Mouse (Mus musculus): ENCODE data around the gene Stag1. TPM values are rescaled to one million over a fixed set of nuclear protein-coding genes. Genes with fewer than 3 reads are reported as not detected.

The Stag1 gene
- total RNA-seq, 2 experiments from 2014 or later = 26.1 to 28.4 TPM

DNA sequence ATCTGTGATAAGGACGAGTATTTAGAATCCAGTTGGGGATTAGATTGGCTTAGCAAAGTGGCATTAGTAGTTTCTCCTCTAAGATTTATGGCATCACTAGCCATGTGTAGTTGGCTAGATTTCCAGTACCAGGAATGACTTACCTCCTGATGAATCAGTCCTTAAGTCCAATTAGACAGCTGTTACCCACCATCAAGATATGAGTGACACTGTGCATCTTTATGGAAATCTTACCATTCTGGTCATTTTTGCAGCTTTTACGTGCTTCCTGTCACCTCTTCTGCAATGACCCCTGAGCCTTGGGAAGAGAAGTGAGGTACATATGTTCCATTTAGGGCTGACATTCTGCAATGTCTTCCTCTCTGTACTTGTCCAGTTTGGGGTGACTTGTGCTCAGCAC lies 28.7 kb downstream of the Stag1 start:
- intact Hi-C loops (cut with DNase I) = no loop called here
- Histone ChIP-seq H3K4me3 (no peak overlapping the region), H3K27ac (no peak overlapping the region)
- TF ChIP-seq CTCF (IDR thresholded peaks at IDR 0.05) = no peak
- no peak for DNase-seq

DNA sequence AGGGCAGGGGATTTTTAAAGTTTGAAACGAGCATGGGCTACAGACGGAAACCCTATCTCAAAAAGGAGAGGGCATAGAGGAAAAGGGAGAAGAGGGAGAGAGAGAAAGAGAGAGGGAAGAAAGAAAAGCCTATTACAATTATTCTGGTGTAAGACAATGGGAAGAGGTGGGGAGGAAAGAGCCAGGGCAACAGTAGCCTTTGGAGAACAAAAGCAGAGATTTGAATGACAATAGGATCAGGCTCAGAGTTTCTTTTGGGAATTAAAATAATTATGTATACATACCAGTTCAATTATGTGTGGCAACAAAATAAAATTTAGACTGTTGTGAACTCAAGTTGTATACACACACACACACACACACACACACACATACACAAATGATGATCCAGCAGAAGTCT lies 43.2 kb downstream of the Stag1 start:
- Histone ChIP-seq H3K27ac (no peak overlapping the region), H3K4me3 (no peak overlapping the region)
- intact Hi-C loops (cut with DNase I) = loop anchor here (5.0 to 10.0 kb wide), 2 partner anchors 124 to 432 kb away; partner anchors contain the start of gene Msl2
- TF ChIP-seq CTCF (IDR thresholded peaks at IDR 0.05) = no peak
- DNase-seq = no peak

DNA sequence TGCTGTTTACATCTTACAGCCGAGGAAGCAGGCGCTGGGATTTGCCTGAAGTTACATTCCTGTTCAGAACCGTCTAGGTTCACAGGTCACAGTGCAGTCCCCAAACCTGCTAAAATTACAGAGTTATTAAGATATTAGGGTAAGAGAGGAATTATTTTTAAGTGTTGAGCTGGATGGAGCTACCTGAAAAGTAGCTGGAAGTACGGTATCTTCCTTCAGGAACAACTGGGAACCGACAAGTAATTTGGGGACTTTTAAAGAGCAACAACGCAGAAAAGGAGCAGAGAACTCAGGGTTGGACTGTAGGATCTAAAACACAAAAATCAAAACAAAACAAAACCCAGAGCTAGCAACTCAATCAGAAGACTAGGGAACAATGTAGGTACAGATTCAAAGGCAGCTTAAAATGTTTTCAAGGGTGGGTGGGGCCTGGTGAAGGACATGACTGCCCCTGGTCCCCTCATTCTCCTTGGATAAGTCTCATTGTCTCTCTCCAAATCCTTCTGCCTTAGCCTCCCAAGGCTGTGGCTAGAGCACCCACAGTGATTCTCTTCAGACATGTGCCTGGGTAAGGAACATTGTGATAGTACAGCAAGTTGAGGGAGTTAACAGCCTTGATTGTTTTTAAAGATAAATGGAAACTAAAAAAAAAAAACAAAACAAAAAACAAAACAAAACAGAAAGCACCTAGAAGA lies 43.9 kb downstream of the Stag1 start:
- TF ChIP-seq CTCF (IDR thresholded peaks at IDR 0.05) = no peak
- Histone ChIP-seq H3K4me3 (peak overlapping the region; percentile 75), H3K27ac (peak overlapping the region; percentile 97)
- intact Hi-C loops (cut with DNase I) = loop anchor here (1.0 to 10.0 kb wide), 5 partner anchors 95 to 431 kb away; partner anchors contain the start of genes Msl2 and Nck1
- no peak for DNase-seq

DNA sequence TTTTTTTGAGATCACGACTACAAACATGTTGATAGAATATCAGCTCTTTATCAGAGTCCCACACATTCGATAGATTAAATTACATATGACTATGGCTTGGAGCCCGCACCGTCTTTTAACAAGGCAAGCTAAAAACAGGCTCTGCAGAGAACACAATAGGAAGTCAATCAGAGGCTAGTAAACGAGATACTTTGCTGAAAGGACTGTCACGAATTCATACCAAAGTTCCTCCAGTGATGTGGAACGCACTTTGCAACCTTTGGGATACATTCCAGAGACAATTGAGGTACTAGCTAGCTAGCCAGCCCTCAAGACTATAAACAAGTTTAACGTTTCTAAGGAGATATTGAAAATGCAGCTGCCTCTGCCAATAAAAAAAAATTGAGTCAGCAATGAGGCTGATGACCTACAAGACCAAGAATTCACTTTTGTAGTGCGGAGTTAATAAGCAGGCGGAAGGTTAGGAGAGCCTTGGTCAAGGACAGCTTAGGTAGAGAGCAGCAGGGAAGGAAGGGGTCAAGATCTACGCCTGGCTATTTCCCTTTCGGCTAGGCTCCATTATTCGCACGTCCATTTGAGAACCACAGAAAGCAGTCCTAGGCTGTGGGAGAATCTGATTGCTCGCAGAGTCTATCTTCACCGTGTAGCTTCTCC lies 44.7 kb downstream of the Stag1 start:
- peak overlapping the region; percentile 75 for H3K4me3 ChIP-seq
- DNase-seq = no peak
- H3K27ac ChIP-seq = peak overlapping the region; percentile 97
- intact Hi-C loops (cut with DNase I) = loop anchor here (1.0 to 10.0 kb wide), 5 partner anchors 96 to 430 kb away; partner anchors contain the start of genes Msl2 and Nck1
- no peak for TF ChIP-seq CTCF (IDR thresholded peaks at IDR 0.05)

DNA sequence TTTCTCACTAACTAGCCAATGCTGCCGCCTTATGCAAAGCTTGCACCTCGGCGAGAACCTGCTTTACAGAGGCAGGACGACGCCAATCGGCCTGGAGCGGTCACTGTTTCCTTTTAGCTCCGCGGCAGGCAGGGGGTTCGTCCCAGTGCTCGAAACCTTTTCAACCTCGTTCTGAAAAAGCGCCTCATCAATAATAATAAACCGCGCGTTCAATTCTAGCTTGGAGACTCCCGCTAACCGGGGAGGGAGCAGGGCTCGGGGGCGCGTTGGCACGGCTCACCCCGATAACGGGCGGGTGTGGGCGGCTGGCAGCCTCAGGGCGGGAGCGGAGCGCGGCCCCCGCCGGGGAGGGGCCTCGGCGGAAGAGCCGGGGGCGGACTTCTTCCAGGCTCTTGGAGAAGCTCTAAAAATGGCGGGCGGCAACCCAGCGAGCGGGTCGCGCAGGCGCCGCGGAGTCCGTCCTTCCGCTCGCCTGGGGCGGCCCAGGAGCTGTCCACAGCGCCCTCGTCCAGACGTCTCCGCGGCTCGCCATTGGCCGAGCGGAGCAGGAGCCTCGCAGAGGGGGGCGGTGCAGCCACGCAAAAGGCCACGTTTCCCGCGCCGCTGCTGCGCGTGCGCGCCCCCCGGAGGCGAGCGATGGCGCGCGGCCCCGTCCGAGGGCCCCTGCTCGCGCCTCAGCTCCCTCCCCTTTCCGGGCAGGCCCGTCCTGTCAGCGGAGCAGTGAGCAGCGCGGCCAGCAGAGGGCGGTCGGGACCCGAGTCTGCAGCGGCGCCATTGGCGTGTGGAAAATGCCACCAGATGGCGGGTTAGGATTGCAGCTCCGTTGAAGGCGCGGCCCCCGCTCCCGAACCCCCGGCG lies 45.5 kb downstream of the Stag1 start:
- intact Hi-C loops (cut with DNase I) = loop anchor here (1.0 to 10.0 kb wide), 6 partner anchors 96 to 429 kb away; partner anchors contain the start of genes Msl2 and Nck1
- Histone ChIP-seq H3K4me3 (peak overlapping the region; percentile 75), H3K27ac (peak overlapping the region; percentile 97)
- DNase-seq = peak; percentile 100
- TF ChIP-seq CTCF (IDR thresholded peaks at IDR 0.05) = peak; percentile 44

DNA sequence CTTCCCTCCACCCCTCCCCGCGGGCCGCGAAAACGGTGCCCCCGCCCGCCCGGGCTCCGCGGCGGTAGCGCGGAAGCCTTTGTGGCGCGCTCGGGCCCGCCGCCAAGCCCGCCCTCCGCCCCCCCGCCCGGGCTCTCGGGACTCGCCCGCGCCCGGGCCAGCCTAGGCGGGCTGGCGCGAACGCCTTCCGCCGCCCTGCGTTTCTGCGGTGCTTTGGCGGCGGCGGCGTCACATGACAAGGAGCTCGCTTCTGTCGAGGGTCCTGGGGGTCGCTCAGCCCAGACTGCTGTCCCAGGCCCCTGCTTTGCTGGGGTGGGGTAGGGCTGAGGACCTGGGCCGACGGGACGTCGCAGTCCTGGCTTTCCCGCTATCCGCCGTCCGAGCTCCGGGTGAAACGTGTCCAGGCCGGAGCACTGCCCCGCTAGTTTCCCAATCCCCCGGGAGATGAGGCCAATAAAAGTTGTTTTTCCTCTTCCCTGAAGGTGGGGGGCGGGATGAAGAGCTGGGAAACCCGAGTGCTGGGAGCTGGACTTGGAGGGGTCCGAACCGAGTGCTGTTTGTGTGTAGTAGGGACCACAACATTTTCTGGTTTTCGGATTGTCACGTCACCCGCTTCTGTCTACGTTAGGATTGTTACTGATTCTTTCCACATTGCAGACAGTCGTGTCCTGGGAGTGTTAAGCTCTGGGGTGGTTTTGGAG lies 46.6 kb downstream of the Stag1 start:
- peak overlapping the region; percentile 97 for H3K27ac ChIP-seq
- TF ChIP-seq CTCF (IDR thresholded peaks at IDR 0.05) = no peak
- H3K4me3 ChIP-seq = peak overlapping the region; percentile 75
- intact Hi-C loops (cut with DNase I) = loop anchor here (5.0 to 10.0 kb wide), 2 partner anchors 121 to 428 kb away; partner anchors contain the start of gene Msl2
- peak; percentile 88 for DNase-seq

DNA sequence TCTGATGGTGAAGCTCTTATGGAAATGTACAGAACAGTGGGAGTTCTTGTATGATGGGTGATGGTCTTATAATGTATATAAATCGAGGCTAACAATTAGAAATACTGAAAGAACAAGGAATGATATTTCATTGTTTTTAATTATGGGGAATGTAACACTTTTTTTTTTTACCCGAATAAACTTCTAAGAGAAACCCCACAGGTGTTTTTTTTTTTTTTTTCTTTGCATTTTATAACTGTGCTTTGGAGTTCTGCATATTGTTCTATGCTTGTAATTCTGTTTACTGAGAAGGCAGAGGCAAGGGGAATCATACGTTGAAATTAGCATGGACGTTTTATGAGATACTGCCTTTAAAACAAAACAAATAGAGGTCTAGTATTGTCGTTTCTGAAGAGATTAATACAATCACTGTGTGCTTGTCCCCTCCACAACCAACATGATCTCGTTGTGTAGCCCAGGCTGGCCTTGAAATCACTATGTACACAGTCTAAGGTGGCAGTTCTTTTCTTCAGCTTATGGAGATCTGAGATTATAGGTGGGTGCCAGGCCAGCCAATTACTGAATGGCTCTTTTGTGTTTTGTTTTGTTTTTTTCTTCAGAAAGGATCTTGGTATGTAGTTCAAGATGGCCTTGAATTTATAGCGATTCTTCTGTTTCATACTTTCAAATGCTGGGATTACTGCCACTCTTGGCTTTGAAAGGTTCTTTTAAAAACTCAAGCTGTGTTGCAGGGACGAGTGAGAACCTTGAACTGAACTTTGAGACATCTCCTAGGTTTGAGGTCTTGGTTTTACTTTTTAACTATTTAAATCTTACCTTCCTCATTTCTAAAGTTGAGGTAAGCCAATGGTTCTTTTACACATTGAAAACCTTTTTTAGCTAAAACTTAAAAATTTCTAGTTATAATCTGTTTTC lies 47.7 kb downstream of the Stag1 start:
- H3K4me3 ChIP-seq = peak overlapping the region; percentile 75
- TF ChIP-seq CTCF (IDR thresholded peaks at IDR 0.05) = no peak
- peak overlapping the region; percentile 97 for H3K27ac ChIP-seq
- intact Hi-C loops (cut with DNase I) = loop anchor here (10.0 kb wide), 1 partner anchor 120 kb away; no protein-coding TSS in a partner anchor
- DNase-seq = no peak

DNA sequence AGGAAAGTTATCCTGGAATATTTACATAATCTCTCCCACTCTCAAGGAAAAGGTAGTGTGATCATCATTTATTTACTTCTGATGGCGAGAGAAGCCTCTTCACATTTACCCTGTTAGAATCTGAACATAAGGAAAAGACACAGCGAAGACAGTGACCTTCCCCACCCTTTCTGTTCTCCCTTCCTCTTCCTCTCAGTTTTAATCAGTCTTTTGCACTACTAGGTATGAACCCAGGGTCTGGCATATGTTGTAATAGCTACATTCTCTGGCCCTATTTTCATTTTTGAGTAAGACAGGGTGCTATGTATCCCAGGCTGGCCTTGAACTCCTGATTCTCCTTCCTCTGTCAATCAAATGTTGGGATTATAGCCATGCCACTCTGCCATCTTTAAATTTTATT lies 48.7 kb downstream of the Stag1 start:
- peak overlapping the region; percentile 28; the same call in 1 of the 2 replicates for H3K27ac ChIP-seq
- no peak overlapping the region for H3K4me3 ChIP-seq
- no peak for DNase-seq
- TF ChIP-seq CTCF (IDR thresholded peaks at IDR 0.05) = no peak
- intact Hi-C loops (cut with DNase I) = loop anchor here (10.0 kb wide), 1 partner anchor 119 kb away; no protein-coding TSS in a partner anchor

DNA sequence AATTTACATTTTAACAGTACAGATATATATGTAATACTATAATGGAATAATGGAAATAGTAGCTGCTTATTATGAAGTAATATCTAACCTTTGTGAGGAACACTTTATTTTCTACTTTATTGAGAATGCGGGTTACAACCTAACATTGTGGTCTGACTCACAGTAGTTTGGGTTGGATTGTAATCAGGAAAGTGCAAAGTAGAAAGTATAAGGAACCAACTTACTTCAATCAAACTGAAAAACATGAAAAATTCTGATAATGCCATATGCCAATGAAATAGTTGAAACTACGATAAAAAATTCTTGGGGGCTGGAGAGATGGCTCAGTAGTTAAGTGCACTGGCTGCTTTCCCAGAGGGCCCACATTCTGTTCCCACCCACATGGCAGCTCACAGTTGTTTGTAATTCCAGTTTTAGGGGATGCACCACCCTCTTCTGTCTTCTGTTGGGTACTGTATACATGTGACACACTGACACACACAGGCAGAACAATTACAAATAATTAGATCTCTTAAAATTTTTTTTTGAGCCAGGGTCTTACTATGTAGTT lies 50.3 kb downstream of the Stag1 start:
- TF ChIP-seq CTCF (IDR thresholded peaks at IDR 0.05) = no peak
- Histone ChIP-seq H3K27ac (no peak overlapping the region), H3K4me3 (no peak overlapping the region)
- no peak for DNase-seq
- intact Hi-C loops (cut with DNase I) = loop anchor here (10.0 kb wide), 1 partner anchor 117 kb away; no protein-coding TSS in a partner anchor

DNA sequence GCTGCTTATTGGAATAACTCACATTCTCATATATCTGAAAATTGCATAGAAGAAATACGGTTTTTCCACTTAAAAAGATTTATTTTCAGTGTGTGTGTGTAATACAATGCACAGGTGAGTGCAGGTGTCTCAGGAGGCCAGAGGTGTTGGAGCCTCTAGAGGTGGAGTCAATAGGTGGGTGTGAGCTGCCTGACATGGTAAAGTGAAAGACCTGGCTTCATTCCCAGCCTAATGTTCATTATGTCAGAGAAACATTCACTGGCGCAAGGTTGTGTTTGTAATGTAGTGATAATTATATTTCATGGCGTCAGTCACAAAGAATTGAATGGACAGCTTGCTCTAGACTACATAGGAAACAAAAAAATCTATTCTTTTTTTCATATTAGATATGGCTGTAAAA lies 56.5 kb downstream of the Stag1 start:
- TF ChIP-seq CTCF (IDR thresholded peaks at IDR 0.05) = no peak
- DNase-seq = no peak
- intact Hi-C loops (cut with DNase I) = no loop called here
- no peak overlapping the region for H3K27ac ChIP-seq
- H3K4me3 ChIP-seq = no peak overlapping the region

DNA sequence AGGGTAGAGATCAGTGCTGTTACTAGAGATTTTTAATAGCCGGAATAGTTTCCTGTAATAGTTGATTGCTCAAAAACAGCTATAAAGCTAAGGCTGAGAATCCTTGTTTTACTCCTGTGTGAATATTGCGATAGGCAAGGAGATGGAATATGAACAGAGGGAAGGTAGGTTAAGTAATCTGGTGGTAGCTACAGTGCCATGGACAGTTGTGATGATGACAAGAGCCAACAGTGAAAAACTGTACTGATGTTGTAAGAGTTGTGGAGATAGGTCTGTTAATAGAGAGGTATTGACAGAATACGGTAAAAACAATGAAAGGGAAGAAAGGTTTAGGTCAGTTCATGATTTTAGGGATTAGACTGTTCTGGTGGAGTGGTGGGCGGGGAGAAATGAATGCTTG lies 58.5 kb downstream of the Stag1 start:
- no peak for DNase-seq
- no peak for TF ChIP-seq CTCF (IDR thresholded peaks at IDR 0.05)
- no peak overlapping the region for H3K27ac ChIP-seq
- no peak overlapping the region for H3K4me3 ChIP-seq
- intact Hi-C loops (cut with DNase I) = no loop called here

All from gastrocnemius, adult 2 months (tissue).